Mouse (Mus musculus) stomach, postnatal 0 days (tissue): ENCODE data around the gene Pih1d1.

ENCODE experiments used
- CTCF ChIP-seq: IDR thresholded peaks from 2 replicates; pipeline ENCODE4 v1.5.1; 2016; ENCODE audit warnings: antibody characterized with exemption, low read depth, mild to moderate bottlenecking, moderate library complexity
- EP300 ChIP-seq: optimal IDR thresholded peaks from 2 replicates; pipeline ENCODE3; 2016; ENCODE audit warnings: antibody characterized with exemption

GRCm38 (mm10) chr7:45113476-45113875 is 40.6 kb upstream of the Pih1d1 start:
- TF ChIP-seq CTCF (no peak), EP300 (no peak)
